Mouse (Mus musculus) CH12.LX (cell line): ENCODE measurements around the gene Shisa3.

Experiments
- BHLHE40 ChIP-seq: IDR thresholded peaks from 2 replicates; pipeline ENCODE4 v1.6.1; 2011; ENCODE audit warnings: mild to moderate bottlenecking, low read depth, low read length, improper control_type of control experiment
- CTCF ChIP-seq, 2 experiments: IDR thresholded peaks in 1 of 2; conservative IDR thresholded peaks in 1 of 2; 2 replicates each; pipeline ENCODE4 v1.5.1; 2011 to 2012; ENCODE audit warnings: low read depth in 2 of 2, low read length in 2 of 2, improper control_type of control experiment in 1 of 2, inconsistent platforms in 1 of 2, mild to moderate bottlenecking in 1 of 2, moderate library complexity in 1 of 2
- EP300 ChIP-seq: IDR thresholded peaks from 2 replicates; pipeline ENCODE4 v1.6.1; 2011; ENCODE audit warnings: low read length, improper control_type of control experiment
- GABPA ChIP-seq: IDR thresholded peaks from 2 replicates; pipeline ENCODE4 v1.6.1; 2012; ENCODE audit warnings: low read depth, low read length, improper control_type of control experiment, inconsistent platforms; ENCODE audit not compliant: insufficient replicate concordance
- HCFC1 ChIP-seq: IDR thresholded peaks from 2 replicates; pipeline ENCODE4 v1.6.1; 2012; ENCODE audit warnings: low read depth, mild to moderate bottlenecking, inconsistent platforms, low read length, improper control_type of control experiment
- MAFK ChIP-seq: IDR thresholded peaks from 2 replicates; pipeline ENCODE4 v1.6.1; 2011; ENCODE audit warnings: low read length, improper control_type of control experiment; ENCODE audit not compliant: insufficient replicate concordance
- MAX ChIP-seq: IDR thresholded peaks from 2 replicates; pipeline ENCODE4 v1.6.1; 2011; ENCODE audit warnings: low read length, improper control_type of control experiment
- MAZ ChIP-seq: IDR thresholded peaks from 2 replicates; pipeline ENCODE4 v1.6.1; 2012; ENCODE audit warnings: low read depth, mild to moderate bottlenecking, inconsistent platforms, low read length, improper control_type of control experiment, moderate library complexity
- POLR2A ChIP-seq: IDR thresholded peaks from 2 replicates; pipeline ENCODE4 v1.6.1; 2011; ENCODE audit warnings: low read depth, mild to moderate bottlenecking, improper control_type of control experiment, low read length
- RAD21 ChIP-seq: IDR thresholded peaks from 2 replicates; pipeline ENCODE4 v1.6.1; 2011; ENCODE audit warnings: low read depth, mild to moderate bottlenecking, low read length, improper control_type of control experiment, moderate library complexity
- TBP ChIP-seq: conservative IDR thresholded peaks from 2 replicates; pipeline ENCODE4 v1.6.1; 2011; ENCODE audit warnings: low read depth, low read length, improper control_type of control experiment
- ZC3H11A ChIP-seq: IDR thresholded peaks from 2 replicates; pipeline ENCODE4 v1.6.1; 2012; ENCODE audit warnings: low read depth, mild to moderate bottlenecking, inconsistent platforms, low read length, improper control_type of control experiment
- ZMIZ1 ChIP-seq: IDR thresholded peaks from 2 replicates; pipeline ENCODE4 v1.6.1; 2012; ENCODE audit warnings: low read depth, mild to moderate bottlenecking, inconsistent platforms, low read length, improper control_type of control experiment

DNA sequence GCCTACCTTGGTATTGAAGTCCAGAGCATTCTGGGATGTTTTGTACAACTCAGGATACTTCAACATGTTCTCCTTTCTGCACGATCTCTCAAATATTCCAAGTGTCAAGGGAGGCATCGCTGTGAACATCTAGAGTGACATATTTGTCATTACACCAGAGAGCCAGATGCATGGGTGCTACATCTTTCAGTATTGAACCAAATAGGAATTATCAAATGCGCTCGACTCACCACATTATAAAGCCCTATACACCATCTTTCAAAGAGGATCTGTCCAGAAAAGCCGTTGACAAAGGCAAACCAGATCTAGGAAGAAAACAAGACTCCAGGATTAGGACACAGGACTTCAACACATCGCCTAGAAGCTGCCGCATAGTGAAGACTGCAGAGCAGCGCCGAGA is 52.2 kb downstream of the Shisa3 start:
- TF ChIP-seq TBP (no peak), POLR2A (no peak), MAZ (no peak), GABPA (no peak), BHLHE40 (no peak), CTCF (conservative IDR thresholded peaks at IDR 0.05 in 1 of 2, IDR thresholded peaks at IDR 0.05 in 1 of 2; ENCODE audit: low read depth in 2 of 2, low read length in 2 of 2) (no peak), HCFC1 (no peak), MAFK (no peak), MAX (no peak), ZC3H11A (no peak), EP300 (no peak), RAD21 (no peak), ZMIZ1 (no peak)
